Mouse (Mus musculus) left cerebral cortex, postnatal 25 days (tissue): Measurements from ENCODE around the gene Klf6. TPM values are rescaled to one million over a fixed set of nuclear protein-coding genes. Genes with fewer than 3 reads are reported as not detected.

Experiments used
- DNase-seq, 2 experiments: peaks; one replicate each; pipeline ENCODE4 v3.0.0; 2022; ENCODE audit warnings: low spot score in 2 of 2, mixed read lengths in 1 of 2
- intact Hi-C: fragments of 180-260 bp; cut with DNase I; formaldehyde crosslinking; loops from one replicate; pipeline ENCODE4 v1.15.1; 2025
- total RNA-seq, 2 experiments: library from RNA; stranded (reverse); gene quantifications; 2 replicates each; pipeline ENCODE4 v1.2.3; 2021

Gene Klf6
- total RNA-seq, 2 experiments from 2014 or later, result 54.5 to 58.2 TPM

DNA sequence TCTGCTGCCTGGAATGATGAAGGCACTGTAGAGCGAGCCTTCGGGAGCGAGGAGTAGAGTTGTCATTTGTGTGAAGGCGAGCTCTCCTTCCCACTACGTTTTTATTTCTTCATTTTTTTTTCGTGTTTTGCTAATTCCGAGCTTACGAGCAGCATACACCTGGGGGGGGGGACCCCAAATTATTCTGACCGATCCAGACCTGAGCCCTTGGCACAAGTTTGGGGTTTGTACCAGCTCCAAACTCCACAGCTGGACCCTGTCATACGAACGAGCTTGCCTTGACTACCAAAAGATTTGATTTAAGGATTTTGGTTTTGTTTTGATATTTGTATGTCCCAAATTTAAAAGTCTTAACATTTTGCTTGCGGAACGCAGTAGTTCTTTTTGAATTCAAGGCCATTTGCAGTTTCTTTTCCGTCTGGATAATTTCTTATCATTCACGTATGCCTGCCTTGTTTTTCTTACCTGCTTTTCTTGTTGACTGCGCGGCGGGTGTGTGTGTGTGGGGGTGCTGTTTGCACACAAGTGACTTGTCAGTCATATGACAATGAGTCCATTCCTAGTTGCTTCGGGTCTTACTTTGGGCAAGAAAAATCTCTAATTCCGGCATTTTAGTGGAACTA is 832 bp downstream of the Klf6 start:
- peak; percentile 56 to 72 for DNase-seq
- intact Hi-C loops, result loop anchor here (2.0 to 10.0 kb wide), 7 partner anchors 135 to 1090 kb away; no protein-coding TSS in a partner anchor

DNA sequence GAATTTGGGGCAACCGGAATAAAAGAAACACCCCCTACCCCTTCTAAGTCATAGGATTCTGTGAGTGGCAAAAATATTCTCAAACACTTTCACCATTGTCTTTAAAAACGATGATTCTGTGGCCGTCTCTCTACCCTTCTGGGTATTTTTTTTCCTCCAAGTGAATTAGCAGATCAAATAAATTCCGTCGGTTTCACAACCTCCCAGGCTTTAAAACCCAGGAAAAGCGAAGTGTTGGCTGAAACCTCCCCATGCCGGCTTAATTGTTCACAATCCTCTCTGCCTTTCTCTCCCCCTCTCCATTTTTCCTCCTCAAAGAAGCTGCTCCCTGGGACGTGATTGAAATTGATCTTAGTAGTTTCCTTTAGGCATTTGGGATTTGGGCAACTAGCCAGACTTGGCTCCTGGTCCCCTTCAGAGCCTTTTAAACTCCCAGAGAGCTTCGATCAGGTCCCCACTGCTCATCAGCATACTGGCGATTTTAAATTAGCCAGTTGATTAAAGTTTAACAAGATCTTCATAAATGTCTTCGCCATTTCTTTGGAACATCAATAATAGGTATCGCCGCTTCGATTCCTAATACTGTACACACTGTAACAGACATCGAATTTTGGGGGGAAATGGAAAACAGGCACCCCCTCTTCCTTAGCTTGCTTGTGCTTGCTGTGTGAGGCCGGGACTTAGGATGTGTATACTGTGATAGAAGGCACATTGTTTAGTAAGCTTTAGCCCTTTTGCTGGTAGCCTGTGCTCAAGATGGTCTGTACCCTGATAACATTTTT is 1.5 kb downstream of the Klf6 start:
- intact Hi-C loops, result loop anchor here (2.0 to 10.0 kb wide), 7 partner anchors 136 to 1091 kb away; no protein-coding TSS in a partner anchor
- DNase-seq, result peak; percentile 51 to 53

DNA sequence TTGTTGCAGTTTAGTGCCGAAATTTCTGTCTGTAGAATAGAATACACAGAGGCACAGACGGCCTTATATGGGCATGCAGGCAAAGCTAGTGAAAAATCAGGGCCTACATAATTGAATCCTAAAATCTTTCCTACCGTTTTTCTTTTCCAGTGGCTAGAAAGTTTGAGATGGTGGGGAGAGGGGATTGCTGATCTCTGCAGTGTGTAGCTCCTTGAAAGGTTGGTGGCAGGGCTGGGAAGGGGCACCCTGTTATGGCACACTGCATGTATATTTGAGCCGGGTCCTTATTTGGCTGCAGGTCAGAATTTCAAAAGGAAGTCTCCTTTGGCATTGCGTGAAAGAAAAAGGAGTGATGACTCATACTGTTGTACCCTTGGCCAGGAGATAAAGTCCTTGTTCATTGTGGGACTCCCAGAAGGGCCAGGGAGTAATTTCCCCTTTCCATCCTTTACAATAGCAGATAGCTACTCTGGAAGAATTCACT is 2.2 kb downstream of the Klf6 start:
- intact Hi-C loops, result loop anchor here (2.0 to 10.0 kb wide), 7 partner anchors 136 to 1091 kb away; no protein-coding TSS in a partner anchor
- peak; percentile 35 to 59 for DNase-seq

- intact Hi-C loops, result loop anchor here (5.0 to 10.0 kb wide), 7 partner anchors 137 to 1092 kb away; no protein-coding TSS in a partner anchor
- peak; percentile 11 to 45 for DNase-seq
These were observed 3.2 kb downstream of the Klf6 start for GRCm38 (mm10) chr13:5864265-5865097.

DNA sequence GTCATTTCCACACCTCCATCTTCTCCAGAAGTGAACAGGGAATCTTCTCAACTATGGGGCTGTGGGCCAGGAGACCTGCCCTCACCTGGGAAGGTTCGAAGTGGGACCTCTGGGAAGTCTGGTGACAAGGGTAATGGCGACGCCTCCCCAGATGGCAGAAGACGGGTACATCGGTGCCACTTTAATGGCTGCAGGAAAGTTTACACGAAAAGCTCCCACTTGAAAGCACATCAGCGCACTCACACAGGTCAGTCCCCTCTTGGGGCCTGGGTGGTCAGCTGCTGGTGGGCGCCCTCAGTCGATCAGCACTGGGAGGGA is 3.8 kb downstream of the Klf6 start:
- DNase-seq, result peak in 1 of 2 experiments; percentile 18
- intact Hi-C loops, result loop anchor here (5.0 to 10.0 kb wide), 2 partner anchors 480 to 672 kb away; no protein-coding TSS in a partner anchor

- DNase-seq, result no peak
- intact Hi-C loops, result loop anchor here (5.0 to 10.0 kb wide), 2 partner anchors 479 to 671 kb away; no protein-coding TSS in a partner anchor
These were observed 4.8 kb downstream of the Klf6 start for GRCm38 (mm10) chr13:5866091-5866490.

- no peak for DNase-seq
- intact Hi-C loops, result loop anchor here (5.0 to 10.0 kb wide), 2 partner anchors 478 to 671 kb away; no protein-coding TSS in a partner anchor
These were observed 5.2 kb downstream of the Klf6 start for GRCm38 (mm10) chr13:5866532-5866931.

- intact Hi-C loops, result loop anchor here (5.0 to 10.0 kb wide), 2 partner anchors 476 to 669 kb away; no protein-coding TSS in a partner anchor
- DNase-seq, result no peak
These were observed 7.1 kb downstream of the Klf6 start for GRCm38 (mm10) chr13:5868376-5868775.

DNA sequence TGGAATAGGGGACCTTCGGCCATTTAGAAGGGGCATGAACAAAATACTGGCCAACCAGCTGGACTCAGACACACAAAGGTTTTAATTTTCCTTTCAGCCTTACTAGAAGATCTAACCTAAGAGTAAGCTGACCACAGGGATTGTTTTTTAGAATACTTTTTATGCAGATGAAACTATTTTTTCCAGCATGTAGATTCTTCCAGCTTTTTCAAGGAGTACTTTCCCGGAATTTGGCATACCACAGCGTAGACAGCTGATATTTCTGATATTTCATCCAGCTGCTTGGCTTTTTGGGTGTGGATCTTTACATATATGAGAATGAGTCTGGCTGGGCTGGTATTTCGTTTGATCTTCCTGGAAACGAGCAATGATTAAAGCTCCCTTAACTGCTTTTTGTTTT is 8.2 kb downstream of the Klf6 start:
- DNase-seq, result peak; percentile 28 to 31
- intact Hi-C loops, result loop anchor here (5.0 to 10.0 kb wide), 2 partner anchors 475 to 668 kb away; no protein-coding TSS in a partner anchor

- intact Hi-C loops, result loop anchor here (5.0 to 10.0 kb wide), 2 partner anchors 475 to 667 kb away; no protein-coding TSS in a partner anchor
- DNase-seq, result peak; percentile 26 to 35
These were observed 8.6 kb downstream of the Klf6 start for GRCm38 (mm10) chr13:5869842-5870241.

DNA sequence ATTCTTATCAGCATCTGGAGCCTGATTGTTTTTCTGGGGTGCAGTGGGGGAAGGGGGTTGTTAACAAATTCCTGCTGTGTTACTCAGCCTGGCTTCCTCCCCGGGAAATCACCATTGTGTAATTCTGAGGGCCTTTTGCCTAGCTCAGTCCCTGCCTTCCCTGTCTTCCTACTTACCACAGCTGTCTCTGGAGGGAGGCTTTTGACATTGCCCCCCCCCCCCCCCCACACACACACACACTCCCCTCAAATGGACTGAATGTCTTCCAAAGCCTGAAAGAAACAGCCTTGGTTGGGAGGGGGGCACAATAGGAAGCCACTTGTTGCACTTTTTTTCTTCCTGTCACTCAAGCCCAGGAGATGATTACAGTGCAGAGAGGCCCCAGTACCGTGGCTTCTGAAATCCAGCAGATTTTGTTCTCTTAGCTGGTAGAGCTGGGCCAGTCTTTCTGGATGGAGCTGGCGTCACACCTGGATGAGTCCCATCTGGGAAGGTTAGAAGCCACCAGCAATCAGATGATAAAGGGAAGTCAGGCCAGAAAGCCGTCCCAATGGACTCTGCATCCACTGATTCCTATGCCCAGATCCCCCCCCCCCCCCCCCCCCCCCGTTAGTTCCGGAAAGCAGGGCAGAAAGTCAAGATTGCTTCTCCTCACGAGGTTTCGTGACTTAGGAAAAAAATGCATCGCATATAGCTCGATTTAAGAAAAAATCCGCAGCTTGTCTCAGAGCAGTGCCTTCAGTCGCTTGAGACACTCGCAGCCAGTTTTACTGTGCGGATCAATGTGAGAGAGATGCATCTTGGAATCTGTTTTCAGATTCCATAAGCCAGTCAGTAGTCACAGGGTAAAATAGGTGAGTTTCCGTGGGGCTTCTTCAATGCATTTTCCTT is 9.3 kb downstream of the Klf6 start:
- intact Hi-C loops, result no loop called here
- DNase-seq, result peak; percentile 23 to 50

DNA sequence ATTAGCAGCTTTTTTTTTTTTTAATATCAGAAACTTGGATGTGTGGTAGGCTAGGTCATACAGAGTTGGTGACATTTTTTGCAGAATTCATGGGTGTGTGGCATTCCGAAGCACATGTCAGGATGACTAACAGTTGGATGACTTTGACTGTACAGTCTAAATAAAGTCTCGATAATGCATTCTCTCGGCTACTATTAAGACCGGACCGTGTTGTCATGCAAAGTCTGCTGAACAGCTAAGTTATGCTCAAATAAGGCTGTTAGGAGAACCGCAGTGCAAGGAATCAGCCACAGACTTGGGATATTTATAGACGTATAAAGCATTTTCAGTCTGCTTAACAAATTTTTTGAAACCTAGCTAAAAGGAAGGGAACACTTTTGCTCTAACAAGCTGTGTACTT is 10.1 kb downstream of the Klf6 start:
- DNase-seq, result peak; percentile 34 to 49
- intact Hi-C loops, result no loop called here

DNA sequence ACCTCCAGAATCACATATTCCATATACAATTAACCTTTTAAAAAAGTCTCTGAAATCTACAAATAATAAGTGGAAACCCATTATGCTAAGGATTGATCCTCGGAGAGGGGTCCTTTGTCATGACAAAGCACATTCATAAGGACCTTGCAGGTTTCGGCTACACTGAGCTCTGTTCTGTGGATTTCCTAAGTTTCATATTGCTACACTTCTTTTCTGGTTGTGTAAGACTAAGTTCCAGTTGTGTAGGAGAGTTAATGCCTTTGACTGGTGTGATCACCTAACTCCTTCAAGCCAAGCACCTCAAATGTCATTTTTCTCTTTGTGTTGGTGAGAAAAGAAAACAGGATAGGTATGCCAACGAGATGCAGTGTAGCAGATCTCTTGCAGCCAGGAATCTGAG is 12.4 kb downstream of the Klf6 start:
- no peak for DNase-seq
- intact Hi-C loops, result no loop called here

DNA sequence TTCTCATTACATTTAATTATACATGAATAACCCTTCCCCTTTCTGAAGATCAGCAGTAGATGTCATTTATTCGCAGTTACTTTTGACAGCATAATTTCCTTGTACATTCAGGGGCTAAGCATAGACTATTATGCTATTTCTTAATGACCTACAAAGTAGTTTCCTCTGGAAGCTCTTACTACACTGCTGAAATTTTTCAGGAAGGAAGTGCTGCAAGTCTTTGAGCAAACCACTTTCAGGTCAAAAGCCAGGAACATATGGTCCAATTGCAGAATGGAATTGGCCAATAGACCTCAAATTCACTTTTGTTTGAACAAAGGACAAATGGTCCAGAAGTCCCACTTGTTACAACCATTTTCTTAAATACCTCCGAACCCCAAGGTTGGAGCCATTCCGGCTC is 14.2 kb downstream of the Klf6 start:
- no peak for DNase-seq
- intact Hi-C loops, result no loop called here

- intact Hi-C loops, result no loop called here
- no peak for DNase-seq
These were observed 17.5 kb downstream of the Klf6 start for GRCm38 (mm10) chr13:5878748-5879147.

- intact Hi-C loops, result no loop called here
These were observed 25.5 kb downstream of the Klf6 start for GRCm38 (mm10) chr13:5886810-5887209.

DNA sequence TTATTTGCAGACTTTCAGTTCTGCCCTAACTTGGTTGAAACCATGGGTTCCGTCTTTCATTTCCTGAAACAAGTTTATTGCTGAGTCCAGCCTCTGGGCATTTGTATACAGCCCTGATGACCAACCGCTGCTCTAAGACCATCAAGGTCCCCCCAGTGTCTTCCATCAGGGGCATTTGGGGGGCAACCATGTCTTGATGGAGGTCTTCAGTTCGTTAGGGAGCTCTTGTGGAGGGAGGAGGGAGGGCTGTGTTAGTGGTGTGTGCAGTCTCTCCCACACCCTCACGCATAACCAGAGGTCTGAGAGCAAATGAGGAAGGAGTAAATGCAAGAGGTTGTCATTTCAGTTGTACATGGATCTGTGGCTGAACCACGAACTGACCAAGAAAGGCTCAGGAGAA is 26.9 kb downstream of the Klf6 start:
- intact Hi-C loops, result no loop called here
- no peak for DNase-seq

More at GRCm38 (mm10) chr13:5886810-5887209, 25.5 kb downstream of the Klf6 start:
- no peak for DNase-seq

- no peak for DNase-seq
- intact Hi-C loops, result no loop called here
These were observed 27.4 kb downstream of the Klf6 start for GRCm38 (mm10) chr13:5888731-5889130.
